Mouse (Mus musculus) heart, postnatal 4 days (tissue): ENCODE results near the gene H2-Ke6. TPM values are rescaled to one million over a fixed set of nuclear protein-coding genes. Genes with fewer than 3 reads are reported as not detected.
"Not testable (repeated sequence)": the region's sequence is repeated elsewhere in the genome, so short reads cannot be mapped to it uniquely, and the experiment has no call there.

Experiments
- DNase-seq: peaks from one replicate; pipeline ENCODE4 v3.0.0; 2021
- total RNA-seq, 2 experiments: library from RNA; stranded (reverse); gene quantifications; 2 replicates each; pipeline ENCODE4 v1.2.3; 2021

H2-Ke6 gene
- total RNA-seq, 2 experiments from 2014 or later: 63.6 to 69.6 TPM

DNA sequence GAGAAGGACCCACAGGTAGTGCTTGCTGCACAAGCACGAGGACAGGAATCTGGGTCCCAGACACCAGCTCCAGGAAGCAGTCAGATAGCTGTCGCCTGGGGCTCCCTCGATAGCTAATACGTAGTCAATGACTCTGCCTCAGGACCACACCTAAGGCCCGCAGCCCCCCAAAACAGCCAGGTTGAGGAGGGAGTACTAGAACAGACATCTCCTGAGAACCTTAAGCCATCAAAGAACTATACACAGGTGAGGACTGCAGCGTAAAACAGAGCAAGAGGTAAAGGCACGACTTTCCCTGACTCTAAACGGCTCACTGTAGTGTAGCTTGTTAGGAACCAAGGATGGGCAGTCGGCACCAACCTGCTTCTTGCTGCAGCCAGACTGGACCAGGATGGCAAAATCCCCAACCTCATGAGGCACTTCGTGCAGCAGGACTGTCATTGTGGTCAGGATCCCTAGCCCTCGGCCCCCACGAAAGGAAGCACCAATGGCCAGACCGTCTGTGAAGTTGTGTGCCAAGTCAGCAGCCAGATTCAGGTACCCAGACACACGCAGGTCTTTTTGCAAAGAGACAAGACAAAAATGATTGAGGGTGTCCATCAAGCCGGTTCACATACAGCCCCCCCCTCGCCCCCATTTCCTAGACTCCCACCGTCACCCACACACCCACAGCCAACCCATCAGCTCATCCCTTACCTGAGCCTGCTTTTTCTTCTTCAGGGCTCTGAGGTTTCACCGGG lies 1.5 kb upstream of the H2-Ke6 start:
- DNase-seq: no peak

DNA sequence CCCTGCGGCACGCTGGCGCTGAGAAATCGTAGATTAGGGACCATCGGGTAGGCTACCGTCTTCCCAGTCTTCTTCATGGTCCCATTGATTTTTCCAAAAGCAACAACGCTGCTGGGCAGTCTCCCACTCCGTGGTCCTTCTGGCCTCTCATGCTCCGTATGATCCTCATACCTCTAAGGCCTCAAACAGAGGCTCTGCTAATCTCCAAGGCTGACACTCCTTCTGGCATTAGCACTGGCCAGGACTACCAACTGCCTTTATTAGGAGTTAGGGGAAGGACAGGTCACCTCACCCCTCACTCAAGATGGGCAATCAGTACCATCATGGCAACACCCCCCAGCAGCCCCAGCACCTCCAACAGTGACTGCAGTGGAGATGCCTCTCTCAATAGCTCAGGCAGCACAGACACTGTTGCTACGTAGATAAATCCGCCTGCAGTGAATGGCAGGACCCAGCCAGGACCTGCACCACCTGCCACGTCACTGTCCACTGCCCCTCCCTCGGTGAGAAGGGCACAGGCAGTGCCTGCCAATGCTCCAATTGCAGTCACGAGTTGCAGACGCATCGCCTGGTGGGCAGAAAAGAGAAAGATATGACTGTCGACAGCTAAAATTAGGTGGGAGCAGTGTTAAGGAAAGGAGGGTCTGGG lies 765 bp upstream of the H2-Ke6 start:
- no peak for DNase-seq

DNA sequence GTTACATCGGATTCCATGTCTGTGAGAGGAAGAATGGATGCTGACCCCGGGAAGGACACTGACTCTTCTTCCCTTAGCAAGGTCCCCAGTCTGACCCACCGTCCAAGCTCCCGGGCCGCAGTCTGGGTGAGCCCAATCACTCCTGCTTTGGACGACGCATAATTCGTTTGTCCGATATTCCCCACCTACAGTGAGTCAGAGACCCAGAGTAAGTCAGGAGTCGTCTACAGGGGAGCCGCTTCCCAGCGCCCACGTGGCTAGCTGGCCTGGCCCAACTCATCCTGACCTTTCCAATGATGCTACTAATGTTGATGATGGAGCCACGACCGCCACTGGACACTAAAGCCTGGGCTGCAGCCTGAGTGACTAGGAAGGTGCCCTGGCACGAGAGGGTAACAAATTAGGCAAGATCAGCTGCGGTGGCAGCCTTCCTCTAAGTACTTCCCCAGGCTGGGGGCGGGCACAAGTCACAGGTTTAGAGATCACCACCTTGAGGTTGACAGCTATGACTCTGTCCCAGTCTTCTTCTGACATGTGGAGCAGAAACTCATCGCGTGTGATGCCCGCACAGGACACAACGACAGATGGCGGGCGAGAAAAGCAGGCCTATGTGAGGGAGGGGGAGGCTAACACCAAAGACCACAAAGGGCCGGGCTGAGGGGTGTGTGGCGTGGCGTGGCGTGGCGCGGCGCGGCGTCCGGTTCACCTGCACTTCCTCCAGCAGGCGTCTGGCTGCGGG lies 774 bp downstream of the H2-Ke6 start:
- DNase-seq: no peak

DNA sequence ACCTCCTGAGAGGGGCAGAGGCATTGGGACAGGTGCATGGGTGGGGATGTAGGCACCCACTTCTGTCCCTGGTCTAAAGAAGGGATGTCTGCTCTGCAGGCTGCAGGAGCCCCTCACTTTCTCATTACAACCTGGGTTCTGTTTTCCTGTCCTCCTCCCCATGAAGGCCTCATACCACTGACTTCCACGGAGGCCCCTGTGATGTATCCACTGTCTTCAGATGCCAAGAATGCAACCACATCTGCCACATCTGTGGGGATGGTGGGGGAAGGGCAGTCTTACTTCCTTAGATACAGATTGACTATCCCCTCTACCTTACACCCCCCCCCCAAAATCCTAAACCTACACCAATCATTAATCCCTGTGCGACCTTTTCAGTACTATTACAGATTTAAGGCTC lies 1.6 kb downstream of the H2-Ke6 start:
- no peak for DNase-seq

DNA sequence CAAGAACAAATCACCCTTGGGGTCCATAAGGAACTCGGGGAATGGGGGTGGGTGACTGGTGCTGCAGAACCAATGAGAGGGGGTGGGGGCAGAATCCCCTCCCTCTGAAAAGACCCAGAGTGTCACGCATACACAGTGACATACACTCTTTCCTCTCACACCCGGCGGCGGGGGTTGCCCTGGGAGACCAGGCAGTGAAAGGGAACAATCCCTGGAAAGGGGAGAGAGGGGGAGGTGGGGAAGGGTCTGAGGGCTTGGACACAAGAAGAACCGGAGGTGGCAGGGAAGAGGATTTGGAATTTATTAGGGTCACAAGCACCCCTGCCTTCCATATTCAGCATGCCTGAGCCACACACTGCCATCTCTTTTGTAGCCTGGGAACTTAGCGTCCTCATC lies 2.1 kb downstream of the H2-Ke6 start:
- DNase-seq: no peak

DNA sequence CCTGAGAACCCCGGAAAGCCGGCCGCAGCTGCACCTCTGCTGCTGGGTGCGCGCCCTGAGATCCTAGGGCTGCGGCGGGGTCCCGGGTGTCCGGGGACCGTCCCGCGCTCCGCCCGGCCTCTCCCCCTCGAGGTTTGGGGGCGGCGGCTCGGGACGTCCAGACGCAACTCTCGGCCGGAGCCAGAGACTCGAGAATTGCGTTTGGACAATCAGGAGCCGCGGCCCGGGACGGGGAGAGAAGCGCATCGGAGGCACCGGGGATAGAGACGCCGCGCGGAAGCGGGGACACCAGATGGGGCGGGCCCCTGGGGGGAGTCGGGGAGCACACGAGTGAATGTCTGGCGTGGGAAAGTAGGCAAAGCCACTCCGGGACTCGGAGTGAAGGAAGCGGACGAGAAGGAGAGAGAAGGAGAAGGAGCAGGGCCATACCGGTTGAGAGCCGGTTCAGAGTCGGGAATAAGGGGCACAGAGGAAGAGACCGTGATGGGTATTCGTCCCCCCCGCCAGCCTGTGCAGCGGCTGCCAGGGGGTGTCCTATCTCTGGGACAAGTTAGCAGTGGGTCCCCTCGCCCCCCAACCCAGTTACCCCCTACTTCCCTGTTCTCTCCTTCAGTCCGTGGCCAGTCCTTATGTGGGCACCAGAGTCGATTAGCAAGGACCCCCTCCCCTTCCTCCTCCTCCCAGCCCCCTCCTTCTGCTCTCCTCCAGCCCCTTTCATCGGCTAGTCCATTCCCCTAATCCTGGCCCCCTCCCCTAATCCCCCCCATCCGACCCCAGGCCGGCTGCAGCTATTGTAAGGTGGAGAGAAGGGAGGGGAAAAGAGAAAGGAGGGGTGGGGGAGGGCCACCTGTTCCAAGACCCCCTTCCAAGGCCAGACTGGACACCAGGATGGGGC lies 2.8 kb downstream of the H2-Ke6 start:
- peak; percentile 71 for DNase-seq

DNA sequence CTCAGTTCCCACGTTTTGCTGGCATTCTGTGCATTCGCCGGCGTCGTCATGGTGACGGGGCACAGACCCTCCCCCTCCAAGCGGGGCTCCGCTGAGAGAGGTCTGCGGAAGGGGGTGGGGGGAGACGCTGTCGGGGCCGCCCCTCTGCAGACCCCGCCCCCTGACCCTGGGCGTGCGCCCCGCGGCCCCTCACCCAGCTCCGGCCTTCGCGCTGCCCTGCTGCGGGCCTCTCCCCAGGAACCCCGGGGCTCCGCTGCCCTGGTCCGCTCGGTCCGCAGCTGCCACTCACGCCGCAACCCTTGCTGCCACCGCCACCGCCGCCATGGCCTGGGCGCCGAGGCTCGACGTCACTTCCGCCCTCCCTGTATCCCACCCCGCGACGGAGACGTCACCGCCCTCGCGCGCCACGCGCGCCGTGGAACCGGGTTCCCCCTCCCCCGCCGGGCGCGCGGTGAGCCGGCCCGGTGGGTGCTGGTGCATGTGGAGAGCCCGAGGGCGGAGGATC lies 3.5 kb downstream of the H2-Ke6 start, which contains the start of gene Ring1:
TSS of gene Ring1 (minus strand) at position 364 of the 505 bp plus-strand sequence.
- DNase-seq: peak; percentile 87

DNA sequence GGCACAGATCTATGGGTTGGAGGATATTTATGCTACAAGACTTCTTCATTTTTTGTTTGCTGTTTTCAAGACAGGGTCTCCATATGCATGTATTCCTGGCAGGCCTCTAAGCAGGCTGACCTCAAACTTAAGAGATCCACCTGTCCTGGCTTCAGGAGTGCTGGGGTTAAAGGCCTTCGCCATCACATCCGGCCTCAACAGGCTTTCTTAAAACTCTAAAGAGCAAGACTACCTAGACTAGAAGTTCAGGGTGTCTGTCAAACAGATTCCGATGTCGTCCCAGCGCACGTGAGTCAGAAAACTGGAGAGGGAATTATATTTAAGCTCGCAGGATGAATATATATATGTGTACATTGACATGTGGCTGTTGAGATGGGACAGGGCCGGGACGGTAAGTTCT lies 4.2 kb downstream of the H2-Ke6 start:
- DNase-seq: no peak

DNA sequence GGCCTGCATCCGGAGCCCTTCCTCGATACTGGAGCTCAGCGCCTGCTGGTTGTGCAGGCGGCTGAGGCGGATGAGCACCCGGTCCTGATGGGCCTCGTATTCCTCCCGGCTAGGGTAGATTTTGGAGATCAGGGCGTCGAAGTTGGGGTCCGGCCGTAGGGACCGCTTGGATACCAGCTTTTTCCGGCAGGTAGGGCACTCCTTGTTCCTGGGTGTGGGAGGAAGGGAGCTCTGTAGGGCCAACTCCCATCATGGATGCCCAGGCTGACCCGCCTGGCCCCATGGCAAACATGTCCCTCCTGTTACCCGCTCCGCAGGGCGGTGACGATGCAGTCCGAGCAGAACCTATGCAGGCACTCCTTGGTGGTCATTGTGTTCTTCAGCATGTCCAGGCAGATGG lies 4.9 kb downstream of the H2-Ke6 start:
- no peak for DNase-seq

DNA sequence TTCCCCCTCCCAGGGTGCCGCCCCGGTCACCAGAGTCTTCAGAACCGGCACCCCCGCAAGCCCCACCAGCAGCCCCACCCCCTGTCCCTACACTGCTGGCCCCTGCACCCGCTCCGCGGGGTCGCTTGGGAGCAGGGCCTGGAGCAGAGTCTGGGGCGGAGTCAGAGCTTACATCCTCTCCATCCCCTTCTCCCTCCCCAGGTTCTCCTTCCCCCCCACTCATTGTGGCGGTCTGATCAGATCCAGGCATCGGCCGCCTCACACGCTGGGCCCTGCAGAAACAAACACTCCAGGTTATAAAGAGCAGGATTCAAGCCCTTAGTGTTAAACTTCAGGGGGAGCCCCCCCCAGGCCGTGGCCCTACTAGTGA lies 5.5 kb downstream of the H2-Ke6 start:
- no peak for DNase-seq

DNA sequence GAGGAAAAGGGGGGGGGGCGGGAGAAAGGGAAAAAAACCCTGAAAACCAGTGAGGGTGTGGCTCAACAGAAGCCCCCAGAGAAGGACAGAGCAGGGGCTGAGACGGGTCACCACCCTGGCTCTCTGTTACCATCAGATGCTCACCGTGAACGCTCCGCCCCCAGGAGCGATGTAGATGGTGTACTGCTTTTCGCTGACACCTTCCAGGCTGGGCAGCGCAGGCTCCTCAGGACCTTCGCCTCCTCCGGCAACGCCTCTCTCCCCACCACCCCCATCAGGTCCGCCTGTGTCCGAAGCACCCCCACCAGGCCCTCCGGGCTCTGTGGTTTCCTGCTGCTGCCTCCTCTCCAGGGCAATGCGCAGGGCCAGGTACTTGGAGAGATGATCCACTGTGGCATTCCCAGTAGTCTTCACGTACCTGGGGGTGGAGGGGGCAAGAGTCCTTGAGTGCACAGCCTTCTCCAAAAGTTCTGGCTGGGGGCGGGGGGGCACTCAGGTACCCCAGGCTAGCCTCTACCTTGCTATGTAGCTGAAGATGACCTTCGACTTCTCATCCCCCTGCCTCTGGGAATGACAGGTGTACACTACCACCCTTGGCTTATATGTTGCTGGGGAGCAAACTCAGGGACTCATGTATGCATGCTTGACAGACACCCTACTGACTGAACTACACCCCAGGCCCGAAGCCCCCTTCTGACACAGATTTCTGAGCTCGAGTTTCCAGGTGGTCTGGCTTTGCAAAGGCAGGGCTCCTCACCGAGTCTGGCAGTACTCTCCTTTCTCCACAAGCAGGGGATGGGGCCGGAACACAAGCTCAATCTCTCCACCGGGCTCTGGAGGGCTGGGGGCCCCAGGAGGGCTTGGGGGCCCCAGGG lies 6.1 kb downstream of the H2-Ke6 start:
- no peak for DNase-seq

DNA sequence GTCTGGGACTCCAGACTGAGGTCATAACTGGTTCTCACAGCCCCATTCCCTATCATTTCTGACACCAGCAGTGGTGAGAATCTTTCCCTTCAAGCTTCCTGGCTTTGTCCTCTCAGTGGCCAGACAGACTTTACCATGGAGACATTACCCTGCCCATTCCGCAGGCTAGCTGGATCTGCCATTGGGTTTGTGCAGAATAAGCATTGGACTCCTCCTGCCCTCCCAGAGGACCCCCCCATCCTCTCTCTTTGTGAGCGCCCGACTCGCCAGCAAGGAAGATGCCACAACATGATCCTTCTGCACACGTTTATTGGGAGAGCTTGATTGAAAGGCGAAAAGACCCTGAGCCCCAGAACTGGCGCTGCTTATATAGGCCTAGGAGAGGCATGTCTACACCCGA lies 14.4 kb downstream of the H2-Ke6 start:
- no peak for DNase-seq

DNA sequence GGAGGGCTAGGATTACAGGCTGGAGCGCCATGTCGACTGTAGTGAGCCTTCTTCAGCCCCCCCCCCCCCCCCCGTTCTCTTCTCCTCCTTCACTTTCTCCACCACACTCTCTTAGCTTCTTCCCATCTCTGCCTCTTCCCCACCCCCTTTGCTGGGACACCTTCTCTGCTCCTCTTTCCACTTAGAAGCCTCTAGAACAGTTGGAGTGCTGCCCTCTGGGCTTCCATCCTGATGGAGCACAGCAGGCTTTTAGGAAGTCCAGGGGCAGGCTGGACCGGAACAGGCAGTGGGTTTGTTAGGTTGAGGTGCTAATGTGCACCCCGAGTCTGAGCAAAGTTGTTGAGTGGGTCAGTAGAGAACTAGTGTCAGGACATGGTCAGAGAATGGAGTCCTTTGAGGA lies 17.7 kb downstream of the H2-Ke6 start:
- no peak for DNase-seq

DNA sequence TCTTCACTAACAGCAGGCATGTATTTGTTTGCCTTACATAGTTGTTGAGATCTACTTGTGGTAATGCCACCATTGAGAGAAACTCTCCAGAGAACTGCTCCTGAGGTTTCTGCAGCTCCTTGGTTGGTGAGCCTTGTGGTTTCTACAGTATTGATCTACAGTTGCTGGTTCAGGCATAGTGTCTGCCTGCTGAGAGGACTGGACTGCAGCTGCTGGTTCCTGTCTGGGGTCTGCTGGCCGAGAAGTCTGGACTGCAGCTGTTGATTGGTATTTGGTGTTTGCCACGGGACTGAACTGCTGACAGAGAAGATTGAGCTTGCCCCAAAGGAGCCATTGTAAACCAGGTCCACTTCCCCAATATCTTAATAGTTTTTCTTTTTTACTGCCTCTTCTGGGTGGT lies 21.3 kb downstream of the H2-Ke6 start:
- DNase-seq: no peak

DNA sequence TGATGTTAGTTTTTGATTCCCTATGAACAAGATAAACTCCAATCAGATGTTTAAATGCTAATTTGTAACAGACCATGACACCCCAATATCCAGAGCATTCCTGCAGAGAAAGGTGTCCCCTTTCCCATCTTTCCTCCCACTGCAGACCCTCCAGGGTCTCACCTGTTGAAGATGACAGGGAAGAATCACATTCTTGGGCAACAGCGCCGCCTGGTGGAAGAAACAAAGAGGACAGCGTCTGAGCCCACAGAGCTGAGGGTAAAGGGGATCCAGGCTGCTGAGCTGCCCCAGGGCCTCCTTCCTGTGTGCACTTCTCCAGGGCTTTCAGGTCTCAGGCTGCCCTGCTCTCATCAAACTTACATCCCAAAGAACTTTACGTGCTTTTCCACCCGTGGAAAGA lies 24.4 kb downstream of the H2-Ke6 start:
- peak; percentile 47 for DNase-seq

DNA sequence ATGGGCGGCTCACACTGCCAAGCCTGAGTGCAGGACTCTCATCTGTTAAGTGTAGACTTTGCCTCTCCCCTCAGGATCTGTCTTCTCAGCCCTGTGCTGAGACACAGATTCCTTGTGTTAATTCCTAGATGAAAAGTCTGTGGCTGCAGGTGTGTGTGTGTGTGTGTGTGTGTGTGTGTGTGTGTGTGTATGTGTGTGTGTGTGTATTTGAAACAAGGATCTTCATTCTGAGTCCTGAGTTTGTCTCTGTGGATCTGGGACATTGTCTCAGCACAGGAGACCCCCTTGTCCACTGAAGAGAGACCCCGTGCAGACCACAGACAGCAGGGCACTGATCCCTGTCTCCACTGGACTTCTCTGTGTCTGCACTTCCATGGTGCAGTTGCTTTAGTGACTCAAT lies 27.1 kb downstream of the H2-Ke6 start:
- DNase-seq: not testable (repeated sequence)

DNA sequence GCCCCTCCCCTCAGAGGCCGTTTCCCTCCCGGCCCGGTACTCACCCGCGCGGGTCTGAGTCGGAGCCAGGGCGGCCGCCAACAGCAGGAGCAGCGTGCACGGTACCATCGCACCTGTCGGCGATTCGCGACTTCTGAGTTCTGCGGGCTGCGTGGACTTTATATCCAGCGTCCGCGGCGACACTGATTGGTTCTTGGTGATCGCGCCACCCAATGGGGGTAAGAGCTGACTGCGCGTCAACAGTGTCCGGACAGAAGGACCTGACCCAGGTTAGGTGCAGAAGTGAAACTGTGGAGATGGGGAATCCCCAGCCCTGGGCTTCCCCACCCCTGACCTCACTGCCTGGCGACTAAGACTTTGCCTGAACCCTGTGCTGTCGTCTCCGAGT lies 27.7 kb downstream of the H2-Ke6 start, which contains the start of gene H2-K1:
TSS of gene H2-K1 (minus strand) at position 198 of the 388 bp plus-strand sequence.
- DNase-seq: peak; percentile 89

DNA sequence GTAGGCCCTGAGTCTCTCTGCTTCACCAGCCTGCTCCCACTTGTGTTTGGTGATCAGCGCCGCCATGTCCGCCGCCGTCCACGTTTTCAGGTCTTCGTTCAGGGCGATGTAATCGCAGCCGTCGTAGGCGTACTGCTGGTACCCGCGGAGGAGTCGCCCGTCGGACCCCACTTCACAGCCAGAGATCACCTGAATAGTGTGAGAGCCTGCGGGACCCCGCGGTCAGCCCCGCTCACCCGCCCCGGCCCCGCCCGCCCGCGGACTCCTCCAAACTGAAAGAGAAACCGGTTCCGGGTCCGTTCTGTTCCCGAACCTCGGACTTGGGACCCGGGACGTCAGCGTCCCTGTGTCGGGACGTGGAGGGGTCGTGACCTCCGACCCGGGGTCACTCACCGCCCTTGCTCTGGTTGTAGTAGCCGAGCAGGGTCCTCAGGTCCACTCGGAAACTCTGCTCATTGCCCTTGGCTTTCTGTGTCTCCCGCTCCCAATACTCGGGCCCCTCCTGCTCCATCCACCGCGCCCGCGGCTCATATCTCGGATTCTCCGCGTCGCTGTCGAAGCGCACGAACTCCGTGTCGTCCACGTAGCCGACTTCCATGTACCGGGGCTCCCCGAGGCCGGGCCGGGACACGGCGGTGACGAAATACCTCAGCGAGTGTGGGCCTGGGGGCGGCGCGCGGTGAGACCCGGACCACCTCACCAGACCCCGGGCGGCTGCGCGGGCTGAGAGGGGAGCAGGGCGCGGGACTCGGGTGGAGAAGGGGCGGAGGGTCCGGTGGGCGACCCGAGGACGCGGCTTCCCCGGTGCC lies 28.3 kb downstream of the H2-Ke6 start:
- DNase-seq: peak; percentile 30

DNA sequence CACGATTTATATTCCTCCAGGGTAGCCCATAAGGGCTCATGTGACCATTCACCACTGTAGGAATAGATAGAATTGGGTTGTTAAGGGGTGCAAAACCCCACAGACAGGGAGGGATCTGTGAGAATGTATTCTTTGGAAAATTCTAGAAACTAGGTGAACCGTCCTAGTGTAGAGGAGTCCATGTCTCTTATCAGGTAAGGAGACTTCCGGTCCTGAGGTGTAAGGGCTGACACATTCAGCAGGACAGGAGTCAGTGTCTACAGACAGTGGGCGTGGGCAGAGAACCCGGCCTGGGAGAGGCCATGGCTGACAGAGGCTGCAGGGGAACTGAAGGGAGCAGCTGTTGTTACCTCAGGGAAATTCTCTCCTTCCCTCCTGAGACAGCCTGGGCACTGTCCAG lies 29.2 kb downstream of the H2-Ke6 start:
- not testable (repeated sequence) for DNase-seq

DNA sequence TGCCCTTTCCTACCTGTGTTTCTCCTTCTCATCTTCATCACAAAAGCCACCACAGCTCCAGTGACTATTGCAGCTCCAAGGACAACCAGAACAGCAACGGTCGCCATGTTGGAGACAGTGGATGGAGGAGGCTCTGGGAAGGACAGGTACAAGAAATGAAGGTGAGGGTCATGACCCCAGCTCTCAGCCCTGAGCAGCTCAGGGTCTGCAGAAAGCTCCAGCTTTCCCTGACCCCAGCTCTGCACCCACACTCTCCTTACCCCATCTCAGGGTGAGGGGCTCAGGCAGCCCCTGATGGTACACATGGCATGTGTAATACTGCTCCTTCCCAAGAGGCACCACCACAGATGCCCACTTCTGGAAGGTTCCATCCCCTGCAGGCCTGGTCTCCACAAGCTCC lies 30.8 kb downstream of the H2-Ke6 start:
- not testable (repeated sequence) for DNase-seq
